Mouse (Mus musculus) ES-Bruce4 (cell line): ENCODE results near the gene Cdk5rap2. TPM values are rescaled to one million over a fixed set of nuclear protein-coding genes. Genes with fewer than 3 reads are reported as not detected.

Source experiments
- H3K27ac ChIP-seq: 2 replicates; pipeline ENCODE4 v1.5.1; 2012; ENCODE audit warnings: low read length, inconsistent platforms; ENCODE audit not compliant: insufficient read depth
- H3K27me3 ChIP-seq: 2 replicates; pipeline ENCODE4 v1.6.1; 2012; ENCODE audit warnings: mild to moderate bottlenecking, low read length, inconsistent platforms; ENCODE audit not compliant: control insufficient read depth, poor library complexity, insufficient read depth, severe bottlenecking
- H3K36me3 ChIP-seq: 2 replicates; pipeline ENCODE4 v1.6.1; 2012; ENCODE audit warnings: inconsistent platforms, mild to moderate bottlenecking, low read length, moderate library complexity; ENCODE audit not compliant: control insufficient read depth, poor library complexity, insufficient read depth, severe bottlenecking
- H3K4me1 ChIP-seq: one replicate; pipeline ENCODE4 v1.8.1; 2011; ENCODE audit warnings: low read length; ENCODE audit not compliant: control insufficient read depth, insufficient read depth
- H3K4me3 ChIP-seq: 2 replicates; pipeline ENCODE4 v1.5.1; 2011; ENCODE audit warnings: low read depth, mild to moderate bottlenecking, low read length
- H3K9ac ChIP-seq: 2 replicates; pipeline ENCODE4 v1.6.1; 2012; ENCODE audit warnings: low read depth, mild to moderate bottlenecking, inconsistent platforms; ENCODE audit not compliant: poor library complexity, severe bottlenecking
- H3K9me3 ChIP-seq: replicated peaks from 2 replicates; pipeline ENCODE4 v1.6.1; 2012; ENCODE audit warnings: mild to moderate bottlenecking, low read length, inconsistent platforms; ENCODE audit not compliant: control insufficient read depth, poor library complexity, insufficient read depth, severe bottlenecking
- CTCF ChIP-seq: IDR thresholded peaks from one replicate; pipeline ENCODE4 v1.8.1; 2011; ENCODE audit warnings: low read depth, low read length
- EP300 ChIP-seq: IDR thresholded peaks from 2 replicates; pipeline ENCODE4 v1.6.1; 2011; ENCODE audit warnings: low read depth, low read length; ENCODE audit not compliant: insufficient read depth
- POLR2A ChIP-seq: IDR thresholded peaks from one replicate; pipeline ENCODE4 v1.8.1; 2011; ENCODE audit warnings: low read length; ENCODE audit not compliant: insufficient read depth
- polyA plus RNA-seq: library from polyadenylated mRNA; stranded (reverse); fragments of >200 nt; gene quantifications from 2 replicates; pipeline ENCODE4 v1.2.4, GENCODE M21; 2011; ENCODE audit warnings: low read depth; ENCODE audit not compliant: missing spikeins, insufficient read depth, insufficient read length

Gene Cdk5rap2
- polyA plus RNA-seq, 1 experiment = 39.7 TPM

GRCm38 (mm10) chr4:70221878-70222277 is 188.4 kb downstream of the Cdk5rap2 start:
- Histone ChIP-seq H3K27ac (no peak overlapping the region), H3K36me3 (peaks cover 3% of the 10 kb centered on the region)
- TF ChIP-seq CTCF = no peak
- TF ChIP-seq POLR2A = no peak
- TF ChIP-seq EP300 = no peak

GRCm38 (mm10) chr4:70221370-70221769 is 188.9 kb downstream of the Cdk5rap2 start:
- Histone ChIP-seq H3K4me3 (no peak overlapping the region), H3K27ac (no peak overlapping the region), H3K36me3 (peaks cover 3% of the 10 kb centered on the region), H3K4me1 (no peaks in the 10 kb centered on the region), H3K9ac (no peak overlapping the region), H3K9me3 (no peaks in the 10 kb centered on the region), H3K27me3 (no peaks in the 10 kb centered on the region)
- TF ChIP-seq EP300 (no peak), POLR2A (no peak), CTCF (no peak)

More at GRCm38 (mm10) chr4:70221878-70222277, 188.4 kb downstream of the Cdk5rap2 start:
- Histone ChIP-seq H3K9me3 (no peaks in the 10 kb centered on the region), H3K9ac (no peak overlapping the region), H3K27me3 (no peaks in the 10 kb centered on the region), H3K4me1 (no peaks in the 10 kb centered on the region), H3K4me3 (no peak overlapping the region)

GRCm38 (mm10) chr4:70220277-70221180 is 189.7 kb downstream of the Cdk5rap2 start:
- H3K36me3 ChIP-seq = peaks cover 3% of the 10 kb centered on the region
- H3K4me1 ChIP-seq = no peaks in the 10 kb centered on the region
- H3K27ac ChIP-seq = no peak overlapping the region
- TF ChIP-seq POLR2A (no peak), CTCF (no peak), EP300 (no peak)
- no peaks in the 10 kb centered on the region for H3K9me3 ChIP-seq
- no peak overlapping the region for H3K9ac ChIP-seq
- no peaks in the 10 kb centered on the region for H3K27me3 ChIP-seq
- no peak overlapping the region for H3K4me3 ChIP-seq

- Histone ChIP-seq H3K9ac (no peak overlapping the region), H3K4me1 (no peaks in the 10 kb centered on the region), H3K27ac (no peak overlapping the region), H3K27me3 (no peaks in the 10 kb centered on the region), H3K4me3 (no peak overlapping the region), H3K36me3 (peaks cover 3% of the 10 kb centered on the region), H3K9me3 (no peaks in the 10 kb centered on the region)
- TF ChIP-seq EP300 (no peak), CTCF (no peak), POLR2A (no peak)
Measured at GRCm38 (mm10) chr4:70219776-70220175, 190.5 kb downstream of the Cdk5rap2 start.

- Histone ChIP-seq H3K4me1 (no peaks in the 10 kb centered on the region), H3K9me3 (no peaks in the 10 kb centered on the region), H3K36me3 (no peaks in the 10 kb centered on the region), H3K27ac (no peak overlapping the region), H3K9ac (no peak overlapping the region), H3K4me3 (no peak overlapping the region), H3K27me3 (no peaks in the 10 kb centered on the region)
- TF ChIP-seq EP300 (no peak), CTCF (no peak), POLR2A (no peak)
Measured at GRCm38 (mm10) chr4:70185971-70186370, 224.3 kb downstream of the Cdk5rap2 start.

Other genes with a start within 250 kb of the Cdk5rap2 start
- 1.0 and 1.1 TPM in 2 replicates for gene Megf9, start 124.6 kb upstream of the Cdk5rap2 start, polyA plus RNA-seq